Mouse (Mus musculus) olfactory bulb, adult 2 months (tissue): ENCODE data around the gene Srsf10. TPM values are rescaled to one million over a fixed set of nuclear protein-coding genes. Genes with fewer than 3 reads are reported as not detected.

Source experiments
- H3K27ac ChIP-seq: fragments of 200-500 bp; 2 replicates; pipeline ENCODE4 v1.5.1; 2012; ENCODE audit warnings: low read depth, low read length; ENCODE audit not compliant: insufficient read depth
- H3K4me1 ChIP-seq: fragments of 200-500 bp; 2 replicates; pipeline ENCODE4 v1.6.1; 2012; ENCODE audit warnings: low read length; ENCODE audit not compliant: control insufficient read depth, insufficient read depth
- H3K4me3 ChIP-seq: fragments of 200-500 bp; 2 replicates; pipeline ENCODE4 v1.5.1; 2012; ENCODE audit warnings: mild to moderate bottlenecking, low read depth, low read length, moderate library complexity; ENCODE audit not compliant: insufficient read depth
- CTCF ChIP-seq: fragments of 200-500 bp; IDR thresholded peaks from 2 replicates; pipeline ENCODE4 v1.5.1; 2012; ENCODE audit warnings: low read depth, mild to moderate bottlenecking, low read length, moderate library complexity; ENCODE audit not compliant: insufficient read depth
- POLR2A ChIP-seq: fragments of 200-500 bp; IDR thresholded peaks from 2 replicates; pipeline ENCODE4 v1.6.1; 2012; ENCODE audit warnings: mild to moderate bottlenecking, low read depth, low read length, moderate library complexity; ENCODE audit not compliant: insufficient read depth
- WGBS: fragments of 180-500 bp; shearing (Covaris S2); methylation state at CpG from one replicate; pipeline ENCODE4 v1.1.7; 2018; 5-methylcytosine and 5-hydroxymethylcytosine counted together
- polyA plus RNA-seq: library from polyadenylated mRNA; stranded (reverse); fragments of >200 nt; gene quantifications from 2 replicates; pipeline ENCODE4 v1.2.4, GENCODE M21; 2012; ENCODE audit warnings: low replicate concordance; ENCODE audit not compliant: missing spikeins, insufficient read depth, insufficient read length

Srsf10 gene
- polyA plus RNA-seq, 1 experiment: not detected

GRCm38 (mm10) chr4:135828491-135828890 lies 27.1 kb upstream of the Srsf10 start:
- no peak for TF ChIP-seq CTCF
- TF ChIP-seq POLR2A: 0 out of 2 replicates have a peak, but pooled peaks have one; percentile 24
- WGBS: 10% methylated on average over 11 of the region's 11 CpGs
- Histone ChIP-seq H3K4me1 (peaks cover 17% of the 10 kb centered on the region), H3K4me3 (no peak overlapping the region; the same call in 1 of the 2 replicates), H3K27ac (peak overlapping the region; percentile 71)

DNA sequence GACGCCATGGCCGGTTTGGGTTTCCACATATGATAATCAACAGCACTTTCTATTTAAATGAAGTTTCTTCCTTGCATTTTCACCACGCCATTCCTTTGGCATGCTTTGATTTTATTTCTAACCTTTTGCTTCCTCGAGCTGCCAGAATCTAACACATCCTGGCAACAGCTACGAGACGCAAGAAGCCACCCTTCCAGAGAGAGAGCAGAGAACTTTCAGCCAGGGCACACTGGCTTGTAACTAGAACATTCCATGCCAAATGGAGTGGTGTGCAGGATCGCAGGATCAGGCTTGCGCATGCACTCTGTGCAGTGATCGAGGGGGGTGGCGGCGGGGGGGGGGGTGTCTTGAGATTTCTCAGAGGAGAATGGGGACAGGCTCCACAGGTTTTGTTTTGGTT lies 23.5 kb upstream of the Srsf10 start:
- H3K4me3 ChIP-seq: no peak overlapping the region
- H3K4me1 ChIP-seq: peaks cover 24% of the 10 kb centered on the region
- TF ChIP-seq CTCF: no peak
- TF ChIP-seq POLR2A: no peak
- WGBS: 48% methylated on average over 11 of the region's 11 CpGs
- H3K27ac ChIP-seq: no peak overlapping the region

DNA sequence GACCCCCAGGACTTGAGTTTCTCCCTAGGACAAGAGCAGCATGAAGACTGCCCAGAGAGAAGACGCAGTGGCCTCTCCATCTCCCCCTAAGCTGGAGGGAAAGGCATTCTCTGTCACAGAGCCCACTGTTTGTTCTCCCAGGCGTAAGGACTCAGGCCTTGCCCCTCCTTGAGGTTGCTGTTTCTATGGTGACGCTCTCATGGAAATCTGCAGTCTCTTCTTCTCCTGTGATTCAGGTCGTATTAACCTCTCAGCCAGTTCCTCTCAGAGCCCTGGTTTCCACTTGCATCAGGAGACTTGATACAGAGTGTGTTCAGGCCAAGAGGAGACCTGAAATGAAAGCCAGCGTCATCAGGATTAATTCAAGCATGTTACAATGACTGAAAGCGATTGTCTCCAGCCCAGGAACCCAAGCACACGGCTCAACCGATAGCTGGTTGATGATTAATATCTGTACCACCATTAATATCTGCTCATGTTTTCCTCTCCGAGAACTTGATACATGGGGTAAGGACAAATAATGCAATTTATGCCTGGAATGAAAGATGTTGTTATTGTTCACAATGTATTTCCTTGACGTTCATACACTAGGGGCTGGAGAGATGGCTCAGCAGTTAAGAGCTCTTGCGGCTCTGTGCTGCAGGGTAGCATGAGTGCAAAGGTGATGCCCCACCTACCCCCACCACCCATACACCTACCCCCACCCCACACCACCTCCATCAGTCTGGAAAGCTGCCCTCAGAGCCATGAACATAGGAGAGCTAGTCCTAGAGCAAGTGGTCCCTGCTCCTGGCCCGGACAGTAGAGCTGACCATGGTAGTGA lies 22.0 kb upstream of the Srsf10 start:
- WGBS: 37% methylated on average over 12 of the region's 12 CpGs
- Histone ChIP-seq H3K4me3 (no peak overlapping the region), H3K27ac (peak overlapping the region; percentile 47), H3K4me1 (peaks cover 21% of the 10 kb centered on the region)
- TF ChIP-seq CTCF (no peak), POLR2A (no peak)

- Histone ChIP-seq H3K4me3 (no peak overlapping the region), H3K27ac (no peak overlapping the region), H3K4me1 (peaks cover 16% of the 10 kb centered on the region)
- 92% methylated on average over 8 of the region's 8 CpGs for WGBS
- TF ChIP-seq POLR2A (no peak), CTCF (no peak)
Measured at GRCm38 (mm10) chr4:135834124-135834717, 21.3 kb upstream of the Srsf10 start.

DNA sequence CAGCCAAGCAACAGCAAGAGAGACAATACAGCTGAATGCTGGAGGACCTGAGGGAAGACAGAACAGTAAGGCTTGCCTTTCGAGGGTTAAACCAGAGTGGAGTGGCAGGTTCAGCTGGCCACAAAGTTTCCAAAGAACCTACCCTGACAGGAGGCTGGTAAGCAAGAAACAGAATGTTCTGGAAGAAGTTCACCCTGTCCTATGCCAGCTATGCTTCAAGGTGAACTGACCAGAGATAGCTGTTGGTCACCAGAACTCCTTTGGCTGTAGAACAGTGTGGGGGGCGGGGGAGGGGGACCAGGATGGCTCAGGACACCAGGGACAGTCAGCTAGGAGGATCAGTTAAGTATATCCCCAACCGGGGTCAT lies 16.6 kb upstream of the Srsf10 start:
- peaks cover 12% of the 10 kb centered on the region for H3K4me1 ChIP-seq
- H3K27ac ChIP-seq: no peak overlapping the region
- no peak for TF ChIP-seq CTCF
- TF ChIP-seq POLR2A: no peak
- WGBS: 66% methylated on average over 3 of the region's 3 CpGs
- H3K4me3 ChIP-seq: no peak overlapping the region

DNA sequence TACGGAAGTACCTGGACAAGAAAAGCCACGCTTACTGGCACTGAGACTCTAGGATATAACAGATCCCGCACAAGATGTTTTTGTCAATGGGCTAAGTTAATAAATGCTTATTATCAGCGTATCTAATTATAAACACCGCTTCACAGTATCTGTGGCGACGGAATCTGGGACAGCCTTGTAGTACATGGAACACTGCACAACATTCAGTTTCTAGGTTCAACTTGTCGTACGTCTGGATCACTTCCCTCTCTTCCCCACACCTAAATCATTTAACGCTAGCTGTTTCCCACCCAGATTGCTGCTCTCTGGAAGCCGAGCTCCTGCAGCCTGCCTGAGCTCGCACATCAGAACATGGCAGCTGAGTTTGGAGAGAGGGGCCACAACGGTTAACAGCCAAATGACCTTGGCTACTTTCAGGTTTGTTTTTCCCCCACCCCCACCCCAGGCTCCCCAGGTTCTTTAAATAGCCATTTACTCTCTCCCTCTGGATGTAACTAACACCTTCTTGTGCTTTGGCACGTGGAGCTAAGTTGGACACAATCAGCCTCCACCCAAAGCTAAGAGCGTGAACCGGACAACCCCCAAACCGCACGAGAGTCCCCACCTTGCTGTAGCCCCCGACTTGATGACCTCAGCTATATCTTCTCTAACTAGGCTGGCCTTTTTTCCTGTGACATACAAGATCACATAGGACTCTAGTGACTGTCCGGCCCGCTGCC lies 16.1 kb upstream of the Srsf10 start:
- 54% methylated on average over 21 of the region's 21 CpGs for WGBS
- Histone ChIP-seq H3K4me1 (peaks cover 7% of the 10 kb centered on the region), H3K27ac (no peak overlapping the region), H3K4me3 (no peak overlapping the region)
- no peak for TF ChIP-seq POLR2A
- TF ChIP-seq CTCF: no peak

DNA sequence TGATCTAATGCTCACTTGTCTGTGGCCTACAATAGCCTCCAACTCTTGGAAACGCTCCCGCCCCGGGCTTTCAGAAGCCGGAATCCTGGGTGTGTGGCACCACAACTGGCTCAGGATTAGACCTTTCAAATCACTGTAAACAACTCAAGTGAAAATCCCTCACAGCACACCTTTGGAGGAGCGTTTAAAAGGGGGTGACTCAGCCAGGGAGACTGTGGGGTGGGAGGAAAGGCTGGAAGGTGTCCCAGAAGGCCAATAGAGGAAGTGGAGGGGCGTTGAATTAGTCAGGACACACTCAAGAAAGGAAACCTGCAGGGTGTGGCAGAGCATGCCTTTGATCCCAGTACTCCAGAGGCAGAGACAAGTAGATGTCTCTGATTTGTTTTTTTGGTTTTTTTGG lies 11.1 kb upstream of the Srsf10 start:
- no peak for TF ChIP-seq CTCF
- TF ChIP-seq POLR2A: no peak
- Histone ChIP-seq H3K4me1 (peaks cover 7% of the 10 kb centered on the region), H3K4me3 (no peak overlapping the region), H3K27ac (no peak overlapping the region)
- WGBS: 84% methylated on average over 6 of the region's 6 CpGs

- H3K27ac ChIP-seq: no peak overlapping the region
- H3K4me1 ChIP-seq: peaks cover 9% of the 10 kb centered on the region
- TF ChIP-seq POLR2A (no peak), CTCF (no peak)
- WGBS: 66% methylated on average over 5 of the region's 5 CpGs
- no peak overlapping the region for H3K4me3 ChIP-seq
Measured at GRCm38 (mm10) chr4:135847581-135847980, 8.0 kb upstream of the Srsf10 start.

DNA sequence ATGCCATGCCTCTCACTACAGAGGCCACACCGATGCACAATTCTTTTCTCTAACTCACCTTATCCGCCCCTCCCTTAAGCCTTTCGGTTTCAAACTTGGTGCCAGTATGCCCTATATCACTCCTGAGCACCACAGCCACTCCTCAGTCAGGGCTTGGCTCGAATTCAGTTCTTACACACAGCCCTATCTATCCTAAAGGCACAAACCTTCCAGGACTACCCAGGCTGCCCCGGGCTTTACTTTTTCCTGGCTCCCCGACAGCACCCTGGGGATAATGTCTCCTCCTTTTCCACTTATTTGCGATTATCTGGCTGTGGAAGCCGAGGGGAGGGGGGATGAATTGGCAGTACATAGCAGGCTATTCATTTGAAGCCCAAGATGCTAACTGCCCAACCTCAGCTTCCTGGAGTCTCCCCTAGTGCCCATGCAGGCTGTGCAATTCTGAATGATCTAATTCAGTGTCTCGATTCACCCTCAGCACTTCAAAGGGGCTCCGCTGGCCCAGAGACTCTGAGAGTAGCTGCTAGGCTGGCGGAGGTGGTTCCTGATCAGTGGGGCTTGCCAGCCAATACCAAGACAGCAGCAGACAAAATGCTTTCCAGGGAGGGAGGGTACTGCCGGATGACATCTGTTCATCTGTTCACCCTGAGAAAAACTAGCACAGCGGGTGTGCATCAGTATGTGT lies 5.0 kb upstream of the Srsf10 start:
- WGBS: 23% methylated on average over 13 of the region's 13 CpGs
- H3K4me3 ChIP-seq: no peak overlapping the region

More for the DNA sequence above, 5.0 kb upstream of the Srsf10 start:
- TF ChIP-seq POLR2A: no peak
- no peak for TF ChIP-seq CTCF
- H3K27ac ChIP-seq: no peak overlapping the region
- peaks cover 17% of the 10 kb centered on the region for H3K4me1 ChIP-seq
